Mouse (Mus musculus) left cerebral cortex, adult 8-10 months (tissue): ENCODE measurements at regions not wholly inside any gene's neighbourhood (a gene's known extent, or its start where the extent isn't known, plus 50 kb on each side); places are given as distances from the start of the nearest gene placed in this dataset.

Experiments
- DNase-seq, 2 experiments: peaks; one replicate each; pipeline ENCODE4 v3.0.0; 2022; ENCODE audit warnings: low spot score in 2 of 2

DNA sequence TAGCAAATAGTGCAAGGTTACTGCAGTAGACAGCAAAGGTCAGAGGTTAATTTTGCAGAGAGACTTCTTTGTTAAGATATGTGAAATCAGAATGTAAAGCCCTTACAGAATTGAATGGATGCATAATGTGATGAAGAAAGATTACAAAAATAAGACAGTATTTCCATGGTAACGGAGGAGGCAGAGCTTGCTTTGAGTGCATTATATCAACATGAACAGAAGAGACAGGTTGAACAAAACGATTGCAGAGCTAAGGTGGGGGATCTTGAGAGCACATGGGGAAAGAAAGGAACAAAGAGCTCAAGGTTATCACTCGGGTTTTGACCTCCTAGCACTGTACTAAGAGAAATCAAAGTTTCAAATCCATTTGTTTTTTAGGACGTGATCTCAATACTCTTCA, 106.2 kb upstream of the Rap2b start:
- DNase-seq = no peak

DNA sequence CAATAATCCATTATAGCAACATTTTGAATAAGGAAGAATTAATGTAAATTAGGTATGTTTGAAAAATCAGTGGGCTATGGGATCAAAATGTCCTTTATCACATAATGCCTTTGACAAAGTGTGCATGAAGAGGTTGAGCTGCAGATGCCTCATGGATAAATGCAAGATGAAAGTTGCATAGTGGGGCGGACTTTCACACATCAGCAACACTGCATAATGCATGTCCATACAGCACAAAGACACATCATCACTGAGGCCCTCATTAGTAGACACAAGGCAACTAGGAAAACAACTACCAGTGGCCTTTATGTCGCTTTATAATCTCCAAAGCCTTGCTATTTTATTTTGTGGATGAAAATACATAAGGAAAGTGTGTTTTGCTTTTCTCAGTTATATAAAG, 105.8 kb upstream of the Rap2b start:
- DNase-seq = no peak

DNA sequence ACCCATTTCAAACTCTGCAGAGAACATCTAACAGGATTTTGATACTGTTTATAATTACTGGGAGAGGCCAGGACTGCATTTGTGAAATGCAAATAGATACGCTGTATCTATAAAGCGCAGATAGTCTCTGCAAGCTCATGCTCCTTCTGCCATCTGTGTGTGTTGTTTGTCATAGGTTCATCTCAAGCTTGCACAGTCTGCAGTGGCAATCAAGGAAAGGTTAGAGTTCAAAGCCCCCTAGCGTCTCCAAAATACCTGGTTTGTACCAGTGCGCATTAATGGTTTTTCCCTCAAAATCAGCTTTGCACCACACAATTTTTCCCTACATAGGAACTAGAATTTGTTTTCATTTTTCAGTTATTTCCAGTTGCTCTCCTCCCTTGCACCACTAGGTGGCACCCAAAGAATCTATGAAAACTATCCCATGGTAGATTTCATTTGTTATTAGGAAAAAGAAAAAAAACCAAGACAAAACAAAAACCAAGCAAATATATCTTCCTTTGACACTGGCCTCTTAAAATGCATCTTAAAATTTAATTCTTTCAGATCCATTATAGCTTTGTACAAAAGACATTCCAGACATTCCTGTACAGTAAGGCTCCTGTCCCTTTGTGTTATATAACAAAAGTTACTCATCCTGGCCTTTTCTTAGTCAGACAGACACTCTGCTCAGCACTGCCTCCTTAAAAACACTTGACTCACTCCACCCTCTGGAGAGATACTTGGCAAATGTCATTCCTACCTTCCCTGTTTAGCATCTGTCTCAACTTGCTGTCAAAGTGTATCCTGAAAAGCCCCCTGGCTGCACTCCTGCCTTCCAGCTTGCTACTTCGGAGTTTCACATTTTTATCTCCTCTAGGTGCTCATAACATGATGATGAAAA, 92.7 kb upstream of the Rap2b start:
- DNase-seq = peak; percentile 29 to 67

DNA sequence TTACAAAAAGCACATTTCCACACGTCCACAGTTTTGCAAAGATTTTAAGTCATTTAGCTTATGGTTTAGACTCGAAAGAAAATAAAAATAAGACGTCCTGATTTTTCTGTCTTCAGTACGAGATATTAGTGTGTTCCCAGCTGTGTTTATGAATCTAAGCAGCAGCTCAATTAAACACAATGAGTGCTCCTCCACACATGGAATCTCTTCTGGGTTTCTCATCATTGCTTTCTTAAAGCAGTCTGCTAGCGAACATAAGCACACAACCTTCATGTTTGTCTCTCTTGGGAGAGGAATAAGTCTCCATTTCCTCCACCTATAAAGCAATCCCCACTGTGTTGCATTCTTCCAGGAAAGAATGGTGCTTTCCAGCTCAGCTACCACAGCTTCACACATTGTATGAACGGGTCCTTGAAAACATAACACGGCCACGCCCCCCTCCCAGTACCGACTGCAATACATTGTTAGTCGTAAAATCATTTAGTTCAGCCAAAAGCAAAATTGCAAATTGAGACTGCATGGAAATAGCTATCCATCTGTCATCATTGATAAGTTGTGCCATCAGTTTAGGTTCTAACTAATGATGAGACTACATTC, 75.4 kb upstream of the Rap2b start:
- no peak for DNase-seq

DNA sequence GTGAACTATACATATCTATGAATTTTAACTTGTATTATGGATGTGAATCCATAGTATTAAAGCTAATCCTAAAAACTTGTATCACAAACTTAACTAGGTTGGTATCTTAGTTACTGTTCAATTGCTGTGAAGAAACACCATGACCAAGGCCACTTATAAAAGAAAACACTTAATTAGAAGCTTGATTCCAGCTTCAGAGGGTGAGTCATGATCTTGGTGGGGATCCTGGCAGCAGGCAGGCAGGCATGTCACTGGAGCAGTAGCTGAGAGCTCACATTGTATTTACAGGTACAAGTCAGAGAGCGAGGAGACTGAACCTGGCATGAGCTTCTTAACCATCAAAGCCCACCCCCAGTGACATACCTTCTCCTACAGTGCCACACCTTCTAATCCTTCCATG, 73.2 kb upstream of the Rap2b start:
- no peak for DNase-seq

DNA sequence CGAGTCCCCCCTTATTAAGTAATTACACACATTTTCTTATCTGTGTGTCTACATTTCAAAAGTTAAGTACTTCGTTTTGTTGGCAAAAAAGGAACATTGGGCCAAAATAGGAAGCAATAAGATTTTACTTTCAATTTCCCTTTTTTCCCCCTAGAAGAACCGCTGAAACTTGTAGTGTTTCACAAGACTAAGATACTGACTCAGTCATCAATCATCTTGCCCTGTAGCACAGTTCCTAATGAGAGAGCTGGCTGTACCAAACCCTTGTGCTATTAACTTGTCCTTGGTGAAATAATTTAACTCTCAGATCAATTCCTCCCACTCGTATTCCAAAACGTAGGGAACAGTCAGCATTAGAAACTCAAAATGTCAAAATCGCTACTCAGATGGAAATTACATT, 66.6 kb upstream of the Rap2b start:
- no peak for DNase-seq

DNA sequence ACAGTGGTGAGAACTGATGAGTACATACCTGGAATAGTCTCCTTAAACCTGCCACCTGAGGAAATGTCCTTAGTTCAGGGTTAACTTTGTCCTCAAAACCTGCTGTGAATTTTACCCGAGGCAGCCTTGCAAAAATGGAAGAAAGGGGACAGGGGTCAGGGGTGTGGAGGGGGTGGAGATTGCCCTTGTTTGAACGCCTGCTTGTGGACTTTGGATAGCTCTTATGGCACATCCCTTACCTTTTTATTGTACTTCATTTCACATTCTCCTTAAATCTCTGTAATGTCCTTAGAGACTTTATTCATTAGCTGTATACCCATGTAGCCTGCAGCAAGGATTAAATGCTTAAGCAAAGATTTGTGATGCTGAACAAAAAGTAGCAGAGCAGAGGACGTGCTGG, 64.1 kb upstream of the Rap2b start:
- no peak for DNase-seq

DNA sequence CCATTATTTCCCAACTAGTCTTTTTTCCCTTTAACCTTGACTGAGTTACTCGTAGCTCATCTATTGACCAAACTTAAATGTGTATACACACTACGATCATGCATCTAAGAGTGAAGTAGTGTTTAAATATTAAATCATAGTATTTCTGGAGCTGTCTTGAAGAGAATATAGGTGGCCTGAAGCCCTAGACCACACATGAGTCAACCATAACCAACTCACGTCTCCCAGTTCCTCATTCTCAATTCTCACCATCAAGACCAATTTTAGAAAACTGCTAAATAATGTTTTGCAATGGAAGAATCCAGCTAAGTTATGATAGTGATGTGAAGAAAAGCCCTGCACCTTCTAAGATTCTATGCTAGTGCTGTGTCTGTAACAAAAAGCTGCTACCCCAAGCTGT, 59.2 kb upstream of the Rap2b start:
- no peak for DNase-seq

DNA sequence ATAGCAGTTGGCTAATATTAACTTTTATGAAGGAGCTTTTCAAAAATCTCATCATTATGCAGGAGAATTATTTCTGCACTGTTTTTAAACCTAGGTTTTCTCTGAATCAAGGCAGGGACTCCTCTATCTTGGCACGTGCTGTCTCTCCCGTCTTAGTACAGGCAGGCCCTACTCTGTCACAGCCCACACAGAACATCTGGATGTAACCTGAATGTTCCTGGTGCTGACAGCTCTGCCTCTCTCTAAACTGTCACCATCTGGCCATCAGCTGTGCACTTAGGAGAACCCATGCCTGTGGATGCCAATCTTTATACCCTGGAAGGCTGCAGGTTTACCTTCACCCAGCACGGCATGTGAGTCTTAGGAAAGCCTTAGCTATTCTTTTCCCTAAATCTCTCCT, 58.0 kb upstream of the Rap2b start:
- peak in 1 of 2 experiments; percentile 12 for DNase-seq

DNA sequence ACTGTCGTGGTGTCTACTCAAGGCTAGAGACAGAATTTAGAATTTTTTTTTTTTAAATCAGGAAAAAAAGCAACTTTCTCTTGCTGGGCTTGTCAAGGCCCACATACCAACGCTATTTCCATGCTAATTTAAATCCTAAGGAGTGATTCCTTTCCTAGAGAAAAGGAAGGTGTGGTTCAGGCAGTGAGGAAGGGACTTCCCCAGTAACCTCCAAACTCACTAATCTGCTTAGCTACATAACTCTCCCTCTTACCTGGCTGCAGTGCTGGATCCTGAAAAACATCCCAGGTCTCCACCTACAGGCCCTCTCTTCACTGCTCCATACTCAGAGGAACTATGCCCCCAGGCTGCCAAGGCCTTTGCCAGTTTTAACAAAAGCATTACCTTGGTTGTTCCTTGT, 55.1 kb upstream of the Rap2b start:
- no peak for DNase-seq

DNA sequence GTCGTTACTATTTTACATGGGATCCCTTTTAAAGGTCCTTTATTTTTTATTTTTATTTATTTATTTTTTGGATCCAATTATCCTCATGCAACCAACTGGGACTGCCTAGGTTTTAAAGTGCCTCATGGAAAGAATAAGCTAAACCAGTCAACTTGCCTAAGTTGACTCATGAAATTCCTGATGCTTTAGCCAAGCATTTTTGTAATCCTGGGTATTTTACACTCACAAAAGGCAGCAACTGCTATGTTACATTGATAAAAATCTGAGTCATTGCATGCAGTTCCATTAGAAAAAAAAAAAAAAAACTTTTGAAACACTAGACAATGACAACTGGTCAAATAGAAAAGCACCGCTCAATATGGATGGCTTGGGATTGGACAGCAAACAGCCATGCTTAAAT, 52.7 kb upstream of the Rap2b start:
- DNase-seq = no peak

DNA sequence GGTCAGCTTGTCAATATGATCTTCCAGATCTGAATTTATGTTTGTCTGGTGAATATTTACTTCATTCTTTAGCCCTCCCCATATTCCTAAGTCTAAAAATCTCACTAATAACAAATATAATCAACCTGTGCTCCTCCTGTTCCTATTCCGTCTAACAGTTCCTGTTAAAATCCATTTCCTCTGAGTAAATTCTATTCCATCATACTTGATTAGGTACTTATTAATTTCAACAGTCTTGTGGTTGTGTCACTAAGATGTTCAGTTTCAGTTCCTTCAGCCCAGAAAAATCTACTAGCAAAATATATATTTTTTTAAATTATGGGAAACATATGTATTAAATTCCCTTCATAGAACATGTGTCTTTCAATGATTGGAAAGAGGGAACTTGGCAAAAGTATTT, 52.2 kb upstream of the Rap2b start:
- no peak for DNase-seq
